Mouse (Mus musculus) inflammation-experienced regulatory T-cells, adult 6 months (primary cell): ENCODE measurements around the gene Ctcfl. TPM values are rescaled to one million over a fixed set of nuclear protein-coding genes. Genes with fewer than 3 reads are reported as not detected.
A peak's percentile ranks its signal among the peaks of the same experiment; 100 is the strongest.
"Not testable (repeated sequence)": the region's sequence is repeated elsewhere in the genome, so short reads cannot be mapped to it uniquely, and the experiment has no call there.

ENCODE experiments used
- ATAC-seq: one replicate; pipeline ENCODE4 v1.8.0; 2017
- polyA plus RNA-seq, 3 experiments: library from polyadenylated mRNA; unstranded; fragments of 100-300 nt; shearing (Covaris generic); gene quantifications; one replicate each; pipeline ENCODE4 v1.2.1; 2017

The Ctcfl gene
- polyA plus RNA-seq, 3 experiments from 2014 or later, result not detected

- ATAC-seq, result no peak
Observed at GRCm38 (mm10) chr2:173138323-173139239, 19.3 kb upstream of the Ctcfl start.

GRCm38 (mm10) chr2:173134695-173135094 lies 15.4 kb upstream of the Ctcfl start:
- no peak for ATAC-seq

- no peak for ATAC-seq
Observed at GRCm38 (mm10) chr2:173132794-173133300, 13.5 kb upstream of the Ctcfl start.

GRCm38 (mm10) chr2:173132262-173132661 lies 12.9 kb upstream of the Ctcfl start:
- no peak for ATAC-seq

- no peak for ATAC-seq
Observed at GRCm38 (mm10) chr2:173129111-173129510, 9.8 kb upstream of the Ctcfl start.

GRCm38 (mm10) chr2:173126386-173126785 lies 7.1 kb upstream of the Ctcfl start:
- no peak for ATAC-seq

GRCm38 (mm10) chr2:173124022-173124735 lies 4.9 kb upstream of the Ctcfl start:
- no peak for ATAC-seq

GRCm38 (mm10) chr2:173120117-173120516 lies 792 bp upstream of the Ctcfl start:
- ATAC-seq, result not testable (repeated sequence)

- not testable (repeated sequence) for ATAC-seq
Observed at GRCm38 (mm10) chr2:173113796-173114195, 5.5 kb downstream of the Ctcfl start.

GRCm38 (mm10) chr2:173110571-173110970 lies 8.8 kb downstream of the Ctcfl start:
- ATAC-seq, result no peak

- no peak for ATAC-seq
Observed at GRCm38 (mm10) chr2:173109510-173109909, 9.8 kb downstream of the Ctcfl start.

- no peak for ATAC-seq
Observed at GRCm38 (mm10) chr2:173108509-173109190, 10.7 kb downstream of the Ctcfl start.

GRCm38 (mm10) chr2:173106889-173107785 lies 12.2 kb downstream of the Ctcfl start:
- peak; percentile 70 for ATAC-seq

- ATAC-seq, result no peak
Observed at GRCm38 (mm10) chr2:173106409-173106808, 12.9 kb downstream of the Ctcfl start.

- ATAC-seq, result not testable (repeated sequence)
Observed at GRCm38 (mm10) chr2:173097337-173097736, 22.0 kb downstream of the Ctcfl start.

- peak; percentile 44 for ATAC-seq
Observed at GRCm38 (mm10) chr2:173089437-173089836, 29.9 kb downstream of the Ctcfl start.

GRCm38 (mm10) chr2:173087405-173087804 lies 31.9 kb downstream of the Ctcfl start:
- no peak for ATAC-seq

- peak; percentile 80 for ATAC-seq
Observed at GRCm38 (mm10) chr2:173085763-173086162, 33.6 kb downstream of the Ctcfl start.

- no peak for ATAC-seq
Observed at GRCm38 (mm10) chr2:173084871-173085270, 34.5 kb downstream of the Ctcfl start.

- peak; percentile 67 for ATAC-seq
Observed at GRCm38 (mm10) chr2:173083712-173084475, 35.4 kb downstream of the Ctcfl start.

- no peak for ATAC-seq
Observed at GRCm38 (mm10) chr2:173083106-173083505, 36.2 kb downstream of the Ctcfl start.
